Mouse (Mus musculus) forebrain, postnatal 0 days (tissue): Measurements from ENCODE around the gene Tbxas1. TPM values are rescaled to one million over a fixed set of nuclear protein-coding genes. Genes with fewer than 3 reads are reported as not detected.
A peak's percentile ranks its signal among the peaks of the same experiment; 100 is the strongest.

Experiments used
- ATAC-seq: fragments of 200-750 bp; cut with Nextera tagmentation; 2 replicates; pipeline ENCODE4 v1.8.0; 2017; ENCODE audit warnings: mild to moderate bottlenecking, moderate library complexity
- DNase-seq: peaks from one replicate; pipeline ENCODE4 v3.0.0-alpha.2; 2015
- H3K27ac ChIP-seq: fragments of 300-500 bp; sonication (generic); 2 replicates; pipeline ENCODE4 v1.5.1; 2014; ENCODE audit warnings: low read depth, mild to moderate bottlenecking, antibody characterized with exemption, low read length, moderate library complexity, mixed read lengths
- H3K27me3 ChIP-seq: fragments of 300-500 bp; sonication (generic); 2 replicates; pipeline ENCODE4 v1.6.1; 2014; ENCODE audit warnings: mild to moderate bottlenecking, low read length, mixed read lengths; ENCODE audit not compliant: insufficient read depth
- H3K36me3 ChIP-seq: fragments of 300-500 bp; sonication (generic); 2 replicates; pipeline ENCODE4 v1.6.1; 2014; ENCODE audit warnings: mild to moderate bottlenecking, moderate library complexity; ENCODE audit not compliant: insufficient read depth
- H3K4me1 ChIP-seq: fragments of 300-500 bp; sonication (generic); 2 replicates; pipeline ENCODE4 v1.6.1; 2014; ENCODE audit warnings: antibody characterized with exemption; ENCODE audit not compliant: insufficient read depth
- H3K4me2 ChIP-seq: fragments of 300-500 bp; sonication (generic); 2 replicates; pipeline ENCODE4 v1.6.1; 2014; ENCODE audit warnings: low read depth, mild to moderate bottlenecking, moderate library complexity
- H3K4me3 ChIP-seq: fragments of 300-500 bp; sonication (generic); 2 replicates; pipeline ENCODE4 v1.5.1; 2014; ENCODE audit warnings: low read depth, low read length, mixed read lengths
- H3K9ac ChIP-seq: fragments of 300-500 bp; sonication (generic); 2 replicates; pipeline ENCODE4 v1.6.1; 2014; ENCODE audit warnings: mild to moderate bottlenecking
- H3K9me3 ChIP-seq: fragments of 300-500 bp; sonication (generic); 2 replicates; pipeline ENCODE4 v1.6.1; 2016; ENCODE audit warnings: low read length
- CTCF ChIP-seq: sonication (generic); IDR thresholded peaks from 2 replicates; pipeline ENCODE4 v1.5.1; 2016; ENCODE audit warnings: antibody characterized with exemption, control low read depth, low read depth
- WGBS: fragments of 180-500 bp; shearing (Covaris S2); extraction: QIAGEN DNeasy Blood & Tissue Kit; methylation state at CpG from one replicate; pipeline ENCODE4 v1.1.7; 2014; 5-methylcytosine and 5-hydroxymethylcytosine counted together
- polyA plus RNA-seq: library from polyadenylated mRNA; unstranded; fragments of >200 nt; fragmentation: Nextera tagmentation; extraction: Ambion mirVana; gene quantifications from 2 replicates; pipeline ENCODE4 v1.2.1, GENCODE M21; 2015
- total RNA-seq: library from RNA; depleted of rRNA; stranded (reverse); fragments of >200 nt; gene quantifications from 2 replicates; pipeline ENCODE4 v1.2.3, GENCODE M21; 2014; rRNA removed

Tbxas1 gene
- total and polyA plus RNA-seq, 2 experiments from 2014 or later, result 1.5 to 2.0 TPM

DNA sequence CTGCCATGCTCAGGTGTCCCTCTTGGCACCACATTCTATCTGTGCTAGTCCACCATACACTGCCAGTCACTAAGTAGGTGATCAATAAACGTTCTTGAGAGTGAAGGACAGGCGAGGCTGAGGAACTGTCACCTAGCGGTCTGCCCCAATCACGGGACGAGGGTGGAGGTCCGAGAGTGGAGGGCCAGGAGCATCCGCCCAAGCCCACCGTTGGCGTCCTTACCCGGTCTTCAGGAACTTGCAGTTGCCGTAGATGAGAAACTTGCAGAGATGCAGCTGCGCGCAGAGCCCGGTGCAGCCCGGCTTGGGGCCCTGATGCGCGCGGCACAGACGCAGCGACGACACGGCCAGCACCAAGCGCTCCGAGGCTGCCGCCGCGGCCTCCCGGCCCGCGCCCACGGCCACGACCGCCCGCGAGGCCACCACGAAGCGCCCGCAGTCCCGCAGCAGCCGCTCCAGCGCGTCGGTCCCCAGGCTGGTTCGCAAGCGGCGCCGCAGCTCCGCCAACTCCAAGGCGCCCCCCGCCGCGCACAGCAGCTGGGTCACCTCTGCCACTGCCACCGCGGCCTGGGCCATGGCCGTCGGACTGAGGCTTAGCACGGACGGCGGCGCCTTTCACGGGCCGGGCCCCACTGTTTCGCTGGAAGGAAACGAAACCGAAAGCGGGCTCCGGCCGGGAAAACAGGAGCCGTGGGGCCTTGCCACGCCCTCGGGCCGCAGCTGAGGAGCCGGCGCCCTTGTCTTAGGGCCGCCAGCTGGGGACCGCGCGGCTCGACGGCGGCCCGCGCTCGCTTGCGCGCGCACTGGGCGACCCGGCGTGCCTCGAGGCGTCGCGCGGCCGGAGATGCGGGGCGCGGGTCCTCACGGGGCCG lies 242.6 kb downstream of the Tbxas1 start, which contains the start of gene Parp12:
Gene Parp12, minus strand, starts transcription at position 766 of the 872 bp plus-strand sequence.
- H3K9me3 ChIP-seq, result no peaks in the 10 kb centered on the region
- DNase-seq (peak; percentile 58), ATAC-seq (peak; percentile 83)
- no peaks in the 10 kb centered on the region for H3K4me1 ChIP-seq
- no peaks in the 10 kb centered on the region for H3K36me3 ChIP-seq
- H3K27ac ChIP-seq, result no peak within 1 kb of the TSS
- peak within 1 kb of the TSS; percentile 65 for H3K4me3 ChIP-seq
- WGBS, result 2% methylated on average over 94 of the region's 101 CpGs
- peak within 1 kb of the TSS; percentile 62 for H3K9ac ChIP-seq
- peaks cover 31% of the 10 kb centered on the region for H3K27me3 ChIP-seq
- no peak for TF ChIP-seq CTCF
- peak within 1 kb of the TSS; percentile 68 for H3K4me2 ChIP-seq

DNA sequence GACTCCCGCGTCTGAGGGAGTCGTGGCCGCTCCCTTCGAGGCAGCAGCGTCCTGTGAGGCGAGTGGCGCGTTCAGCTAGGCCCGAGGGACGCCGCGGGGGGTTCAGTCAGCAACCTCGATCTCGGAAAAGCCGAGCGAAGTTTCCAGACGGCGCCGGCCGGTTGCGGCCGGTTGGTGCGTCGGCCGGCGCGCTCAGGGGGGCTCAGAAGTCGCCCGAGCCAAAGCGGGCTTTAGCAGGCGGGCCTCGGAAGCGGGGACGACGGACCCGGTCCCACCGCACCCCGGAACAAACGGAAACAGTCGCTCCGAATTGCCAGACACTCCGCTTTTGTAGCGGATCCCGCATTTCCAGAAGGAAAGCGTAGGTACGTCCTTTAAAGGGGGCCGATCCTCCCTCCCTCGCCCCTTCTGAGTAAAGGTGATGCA lies 243.3 kb downstream of the Tbxas1 start:
- 12% methylated on average over 49 of the region's 49 CpGs for WGBS
- DNase-seq, result no peak

DNA sequence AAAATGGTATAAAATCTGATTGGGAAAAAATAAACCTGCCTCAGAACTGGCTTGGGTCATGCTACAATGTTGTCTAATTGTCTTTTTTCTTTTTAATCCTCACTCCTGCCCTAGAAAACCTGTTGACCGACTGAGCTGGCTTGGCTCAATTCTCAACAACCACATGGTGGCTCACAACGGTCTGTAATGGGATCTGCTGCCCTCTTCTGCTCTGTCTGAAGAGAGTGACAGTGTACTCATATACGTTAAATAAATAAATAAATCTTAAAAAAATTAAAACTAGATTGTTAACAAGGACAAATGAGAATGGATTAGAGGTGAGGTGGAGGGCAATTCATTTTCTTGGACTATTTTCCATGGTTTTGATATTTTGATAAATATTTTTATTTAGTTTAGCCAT lies 245.5 kb downstream of the Tbxas1 start:
- Histone ChIP-seq H3K9me3 (no peaks in the 10 kb centered on the region), H3K9ac (no peak overlapping the region), H3K4me1 (no peaks in the 10 kb centered on the region), H3K27me3 (peaks cover 30% of the 10 kb centered on the region), H3K4me2 (no peak overlapping the region), H3K4me3 (no peak overlapping the region), H3K36me3 (no peaks in the 10 kb centered on the region), H3K27ac (no peak overlapping the region)
- DNase-seq, result no peak
- ATAC-seq, result no peak
- 53% methylated on average over 3 of the region's 3 CpGs for WGBS
- no peak for TF ChIP-seq CTCF

More for the DNA sequence above, 243.3 kb downstream of the Tbxas1 start:
- no peaks in the 10 kb centered on the region for H3K36me3 ChIP-seq
- peak overlapping the region; percentile 65 for H3K4me3 ChIP-seq
- peaks cover 31% of the 10 kb centered on the region for H3K27me3 ChIP-seq
- no peak for TF ChIP-seq CTCF
- H3K4me1 ChIP-seq, result no peaks in the 10 kb centered on the region
- H3K27ac ChIP-seq, result no peak overlapping the region
- no peaks in the 10 kb centered on the region for H3K9me3 ChIP-seq
- H3K9ac ChIP-seq, result peak overlapping the region; percentile 62
- peak; percentile 50 for ATAC-seq
- peak overlapping the region; percentile 68 for H3K4me2 ChIP-seq

DNA sequence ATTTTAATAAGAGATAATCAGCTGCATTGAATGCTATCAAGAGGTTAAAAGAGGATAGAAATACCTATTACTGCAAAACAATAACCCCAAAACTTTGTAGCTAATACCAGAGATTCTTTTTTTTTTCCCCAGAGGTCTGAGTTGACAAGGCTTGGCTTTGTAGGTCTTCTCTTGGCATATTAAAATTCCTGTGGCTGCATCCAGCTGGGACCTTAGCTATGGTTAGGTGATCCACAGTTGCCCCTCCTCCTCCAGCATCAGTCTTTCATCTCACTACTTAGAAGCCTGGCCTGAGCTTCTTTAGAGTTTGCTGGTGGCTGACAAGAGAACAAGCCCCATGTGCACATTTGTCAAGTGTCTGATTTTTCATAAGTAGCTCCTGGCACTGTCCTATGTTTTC lies 249.5 kb downstream of the Tbxas1 start:
- Histone ChIP-seq H3K27me3 (peaks cover 5% of the 10 kb centered on the region; the same call in 1 of the 2 replicates), H3K36me3 (no peaks in the 10 kb centered on the region), H3K9me3 (no peaks in the 10 kb centered on the region), H3K4me2 (no peak overlapping the region), H3K4me1 (no peaks in the 10 kb centered on the region), H3K9ac (no peak overlapping the region), H3K27ac (no peak overlapping the region), H3K4me3 (no peak overlapping the region)
- DNase-seq (no peak), ATAC-seq (no peak)
- no peak for TF ChIP-seq CTCF

DNA sequence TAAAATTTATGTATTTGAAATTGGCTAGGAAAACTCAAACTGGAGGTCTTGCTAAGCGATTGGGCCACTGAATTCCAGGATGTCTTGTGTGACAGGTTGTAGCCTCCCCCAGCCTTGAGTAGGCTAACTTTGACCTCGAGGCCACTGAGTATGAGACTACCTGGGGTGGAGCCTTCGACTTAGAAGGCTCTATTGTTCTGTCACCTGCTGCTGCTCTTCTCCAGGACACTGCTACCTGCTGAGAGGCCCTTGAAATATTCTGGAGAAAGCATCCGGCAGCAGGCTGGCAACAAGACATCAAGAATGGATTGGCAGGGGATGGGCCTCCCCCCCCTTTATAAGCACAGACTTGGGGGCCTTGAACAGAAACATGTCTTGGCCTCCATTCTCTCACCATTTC lies 256.3 kb downstream of the Tbxas1 start:
- Histone ChIP-seq H3K4me2 (no peak overlapping the region), H3K27me3 (no peaks in the 10 kb centered on the region), H3K36me3 (peaks cover 16% of the 10 kb centered on the region), H3K9me3 (no peaks in the 10 kb centered on the region), H3K9ac (no peak overlapping the region), H3K27ac (no peak overlapping the region), H3K4me1 (no peaks in the 10 kb centered on the region), H3K4me3 (no peak overlapping the region)
- no peak for ATAC-seq
- WGBS, result 41% methylated on average over 4 of the region's 4 CpGs
- DNase-seq, result no peak
- TF ChIP-seq CTCF, result no peak

DNA sequence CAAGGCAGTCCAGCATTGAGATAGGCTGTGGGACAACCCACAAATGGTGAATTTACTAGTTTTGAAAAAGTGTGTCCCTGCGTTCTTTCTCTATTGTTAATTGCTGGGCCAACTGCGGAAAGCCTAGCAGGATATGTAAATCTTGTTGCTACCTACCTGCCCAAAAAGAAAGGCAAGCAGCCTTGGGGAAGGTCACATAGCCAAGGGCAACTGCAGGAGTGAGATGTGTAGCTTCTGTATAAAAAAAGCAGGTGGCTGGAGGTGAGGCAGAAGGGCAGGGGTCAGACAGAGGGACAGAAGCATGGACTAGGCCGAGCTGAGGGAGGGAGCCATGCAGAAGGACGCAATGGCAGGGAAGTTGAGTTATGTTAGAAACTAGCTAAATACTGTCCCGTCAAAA lies 257.4 kb downstream of the Tbxas1 start:
- WGBS, result 68% methylated on average over 5 of the region's 5 CpGs
- Histone ChIP-seq H3K4me2 (no peak overlapping the region), H3K27me3 (no peaks in the 10 kb centered on the region)

More for the DNA sequence above, 257.4 kb downstream of the Tbxas1 start:
- Histone ChIP-seq H3K36me3 (peaks cover 16% of the 10 kb centered on the region), H3K9me3 (no peaks in the 10 kb centered on the region), H3K4me1 (no peaks in the 10 kb centered on the region), H3K9ac (no peak overlapping the region), H3K27ac (no peak overlapping the region), H3K4me3 (no peak overlapping the region)
- ATAC-seq (no peak), DNase-seq (no peak)
- TF ChIP-seq CTCF, result no peak

Other genes with a start within 250 kb of the Tbxas1 start
- 0.23 and 0.24 TPM in 2 replicates for gene Klrg2, start 238.2 kb upstream of the Tbxas1 start, total RNA-seq
- gene Klrg2, start 238.2 kb upstream of the Tbxas1 start, polyA plus RNA-seq, result 0.10 and 0.17 TPM in 2 replicates
- 92.8 and 94.3 TPM in 2 replicates for gene Clec2l, start 212.3 kb upstream of the Tbxas1 start, total RNA-seq
- 49.8 and 52.0 TPM in 2 replicates for gene Clec2l, start 212.3 kb upstream of the Tbxas1 start, polyA plus RNA-seq
- 22.8 and 28.6 TPM in 2 replicates for gene Hipk2, start 761 bp downstream of the Tbxas1 start, total RNA-seq
- gene Hipk2, start 761 bp downstream of the Tbxas1 start, polyA plus RNA-seq, result 7.2 and 17.8 TPM in 2 replicates
- 6.4 and 8.1 TPM in 2 replicates for gene Parp12, start 242.9 kb downstream of the Tbxas1 start, total RNA-seq
- gene Parp12, start 242.9 kb downstream of the Tbxas1 start, polyA plus RNA-seq, result 2.9 and 3.6 TPM in 2 replicates